Mouse (Mus musculus) liver, embryonic 16.5 days (tissue): Measurements from ENCODE around the gene Keap1. TPM values are rescaled to one million over a fixed set of nuclear protein-coding genes. Genes with fewer than 3 reads are reported as not detected.
"Not testable (repeated sequence)": the region's sequence is repeated elsewhere in the genome, so short reads cannot be mapped to it uniquely, and the experiment has no call there.

Experiments used
- ATAC-seq: fragments of 200-750 bp; cut with Nextera tagmentation; 2 replicates; pipeline ENCODE4 v1.8.0; 2017; ENCODE audit warnings: low read depth, mild to moderate bottlenecking, moderate number of reproducible peaks, moderate library complexity
- H3K27ac ChIP-seq: fragments of 300-500 bp; sonication (generic); 2 replicates; pipeline ENCODE4 v1.5.1; 2014; ENCODE audit warnings: mild to moderate bottlenecking, low read length
- H3K27me3 ChIP-seq: fragments of 300-500 bp; sonication (generic); 2 replicates; pipeline ENCODE4 v1.6.1; 2014; ENCODE audit warnings: low read depth, low read length, mixed read lengths; ENCODE audit not compliant: control insufficient read depth, insufficient read depth
- H3K36me3 ChIP-seq: fragments of 300-500 bp; sonication (generic); 2 replicates; pipeline ENCODE4 v1.6.1; 2014; ENCODE audit warnings: mild to moderate bottlenecking; ENCODE audit not compliant: control insufficient read depth, insufficient read depth
- H3K4me1 ChIP-seq: fragments of 300-500 bp; sonication (generic); 2 replicates; pipeline ENCODE4 v1.6.1; 2014; ENCODE audit warnings: low read depth, low read length, mixed read lengths; ENCODE audit not compliant: control insufficient read depth
- H3K4me2 ChIP-seq: fragments of 300-500 bp; sonication (generic); 2 replicates; pipeline ENCODE4 v1.6.1; 2014; ENCODE audit warnings: low read depth, low read length, mixed read lengths
- H3K4me3 ChIP-seq: fragments of 300-500 bp; sonication (generic); 2 replicates; pipeline ENCODE4 v1.5.1; 2014; ENCODE audit warnings: low read depth, mild to moderate bottlenecking, low read length
- H3K9ac ChIP-seq: fragments of 300-500 bp; sonication (generic); 2 replicates; pipeline ENCODE4 v1.6.1; 2014; ENCODE audit warnings: low read depth, low read length
- H3K9me3 ChIP-seq: fragments of 300-500 bp; sonication (generic); replicated peaks from 2 replicates; pipeline ENCODE4 v1.6.1; 2016; ENCODE audit warnings: low read length; ENCODE audit not compliant: control insufficient read depth
- WGBS: fragments of 180-500 bp; shearing (Covaris S2); extraction: QIAGEN DNeasy Blood & Tissue Kit; methylation state at CpG from one replicate; pipeline ENCODE4 v1.1.7; 2014; ENCODE audit not compliant: insufficient replicate concordance; 5-methylcytosine and 5-hydroxymethylcytosine counted together
- polyA plus RNA-seq: library from polyadenylated mRNA; unstranded; fragments of >200 nt; fragmentation: Nextera tagmentation; extraction: Ambion mirVana; gene quantifications from 2 replicates; pipeline ENCODE4 v1.2.1, GENCODE M21; 2015

Gene Keap1
- polyA plus RNA-seq, 1 experiment from 2014 or later = 27.7 TPM

- no peak overlapping the region for H3K27ac ChIP-seq
- H3K36me3 ChIP-seq = no peaks in the 10 kb centered on the region
- no peaks in the 10 kb centered on the region for H3K4me1 ChIP-seq
- H3K9ac ChIP-seq = no peak overlapping the region
- no peaks in the 10 kb centered on the region for H3K27me3 ChIP-seq
- 62% methylated on average over 4 of the region's 4 CpGs for WGBS
- H3K9me3 ChIP-seq = no peaks in the 10 kb centered on the region
- no peak for ATAC-seq
- H3K4me3 ChIP-seq = no peak overlapping the region
- no peak overlapping the region for H3K4me2 ChIP-seq
These were observed 41.2 kb downstream of the Keap1 start for GRCm38 (mm10) chr9:21197981-21198380.

GRCm38 (mm10) chr9:21196521-21197433 is 42.4 kb downstream of the Keap1 start:
- Histone ChIP-seq H3K9ac (no peak overlapping the region), H3K4me1 (no peaks in the 10 kb centered on the region), H3K9me3 (no peaks in the 10 kb centered on the region), H3K4me2 (no peak overlapping the region), H3K27me3 (no peaks in the 10 kb centered on the region), H3K4me3 (no peak overlapping the region), H3K27ac (no peak overlapping the region), H3K36me3 (no peaks in the 10 kb centered on the region)
- 73% methylated on average over 19 of the region's 19 CpGs for WGBS
- no peak for ATAC-seq

DNA sequence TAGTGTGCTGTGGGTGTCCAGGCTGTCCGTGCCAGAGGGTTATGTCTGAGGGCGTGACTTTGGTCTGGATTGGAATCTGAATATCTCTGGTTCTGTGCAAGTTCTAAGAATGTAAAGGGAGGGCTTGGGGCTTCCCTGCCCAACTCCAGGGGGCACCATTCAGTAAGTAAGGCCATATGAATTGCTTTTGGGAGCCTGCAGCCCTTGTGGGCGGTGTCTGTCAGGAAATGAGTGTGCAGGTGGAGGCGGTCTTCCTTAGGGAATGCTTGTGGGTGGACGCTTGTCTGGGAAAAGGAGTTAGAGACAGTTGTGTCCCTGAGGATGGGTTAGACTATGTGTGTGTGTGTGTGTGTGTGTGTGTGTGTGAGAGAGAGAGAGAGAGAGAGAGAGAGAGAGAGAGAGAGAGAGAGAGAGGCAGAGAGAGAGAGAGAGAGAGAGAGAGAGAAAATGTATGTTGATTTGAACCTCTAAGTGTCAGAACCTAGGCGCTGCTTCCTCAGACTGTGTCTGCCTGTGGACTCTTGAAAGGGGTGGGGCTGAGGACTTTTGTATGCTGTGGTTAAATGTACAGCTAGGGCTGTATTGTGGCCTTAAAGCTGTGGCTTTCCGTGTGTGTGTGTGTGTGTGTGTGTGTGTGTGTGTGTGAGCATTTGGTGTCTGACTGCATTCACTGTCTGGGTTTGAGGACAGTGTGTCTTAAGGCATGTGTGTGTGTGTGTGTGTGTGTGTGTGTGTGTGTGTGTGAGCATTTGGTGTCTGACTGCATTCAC is 43.2 kb downstream of the Keap1 start:
- H3K4me1 ChIP-seq, H3K27ac ChIP-seq, H3K27me3 ChIP-seq, H3K4me3 ChIP-seq, H3K9ac ChIP-seq, H3K9me3 ChIP-seq, H3K36me3 ChIP-seq, H3K4me2 ChIP-seq: not testable (repeated sequence)
- 0 out of 2 replicates have a peak, but pooled peaks have one; percentile 31 for ATAC-seq
- 55% methylated on average over 7 of the region's 7 CpGs for WGBS

- ATAC-seq = no peak
- Histone ChIP-seq H3K36me3 (no peaks in the 10 kb centered on the region), H3K9ac (no peak overlapping the region), H3K4me1 (no peaks in the 10 kb centered on the region), H3K27ac (no peak overlapping the region), H3K27me3 (no peaks in the 10 kb centered on the region), H3K4me3 (no peak overlapping the region), H3K4me2 (no peak overlapping the region), H3K9me3 (no peaks in the 10 kb centered on the region)
- 71% methylated on average over 4 of the region's 4 CpGs for WGBS
These were observed 44.2 kb downstream of the Keap1 start for GRCm38 (mm10) chr9:21194787-21195493.

DNA sequence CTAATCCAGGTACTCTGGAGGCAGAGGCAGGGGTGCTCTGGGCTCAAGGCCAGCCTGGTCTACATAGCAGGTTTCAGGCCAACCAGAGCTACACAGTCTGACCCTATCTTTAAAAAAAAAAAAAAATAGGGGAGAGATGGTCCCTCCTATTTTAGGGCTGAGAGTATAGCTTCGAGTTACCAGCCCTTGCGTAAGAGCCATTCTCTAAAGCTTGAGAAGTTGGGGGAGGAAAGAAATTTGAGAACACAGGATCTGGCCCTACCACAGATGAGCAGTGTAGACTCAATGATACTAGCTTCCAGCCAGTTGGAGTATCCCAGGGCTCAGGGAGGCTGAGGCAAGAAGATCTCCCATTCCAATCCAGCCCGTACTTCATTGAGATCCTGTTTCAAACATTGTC is 45.4 kb downstream of the Keap1 start:
- no peak overlapping the region for H3K4me3 ChIP-seq
- H3K9ac ChIP-seq = no peak overlapping the region
- no peaks in the 10 kb centered on the region for H3K27me3 ChIP-seq
- no peak overlapping the region for H3K27ac ChIP-seq
- WGBS = 61% methylated on average over 3 of the region's 3 CpGs
- no peaks in the 10 kb centered on the region for H3K36me3 ChIP-seq
- H3K4me1 ChIP-seq = no peaks in the 10 kb centered on the region
- no peak overlapping the region for H3K4me2 ChIP-seq
- ATAC-seq = no peak
- H3K9me3 ChIP-seq = no peaks in the 10 kb centered on the region

DNA sequence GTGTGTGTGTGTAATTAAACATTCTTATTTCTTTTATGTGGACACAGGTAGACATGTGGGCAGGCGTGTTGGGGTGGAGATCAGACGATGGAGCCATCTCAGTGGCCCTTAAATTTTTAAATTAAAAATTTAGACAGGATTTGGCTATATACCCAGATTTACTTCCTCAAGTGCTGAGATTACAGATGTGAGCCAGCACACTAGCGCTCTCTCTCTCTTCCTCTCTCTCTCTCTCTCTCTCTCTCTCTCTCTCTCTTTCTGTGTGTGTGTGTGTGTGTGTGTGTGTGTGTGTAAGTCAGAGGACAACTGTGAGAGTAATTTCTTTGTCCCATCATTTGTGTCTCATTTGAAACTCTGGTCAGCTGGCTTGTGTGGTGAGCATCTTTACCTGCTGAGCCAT is 48.5 kb downstream of the Keap1 start:
- Histone ChIP-seq H3K27ac (no peak overlapping the region), H3K9me3 (no peaks in the 10 kb centered on the region), H3K4me1 (no peaks in the 10 kb centered on the region), H3K27me3 (no peaks in the 10 kb centered on the region), H3K36me3 (no peaks in the 10 kb centered on the region), H3K9ac (no peak overlapping the region), H3K4me2 (no peak overlapping the region), H3K4me3 (no peak overlapping the region)
- ATAC-seq = no peak
- 74% methylated on average over 3 of the region's 3 CpGs for WGBS

DNA sequence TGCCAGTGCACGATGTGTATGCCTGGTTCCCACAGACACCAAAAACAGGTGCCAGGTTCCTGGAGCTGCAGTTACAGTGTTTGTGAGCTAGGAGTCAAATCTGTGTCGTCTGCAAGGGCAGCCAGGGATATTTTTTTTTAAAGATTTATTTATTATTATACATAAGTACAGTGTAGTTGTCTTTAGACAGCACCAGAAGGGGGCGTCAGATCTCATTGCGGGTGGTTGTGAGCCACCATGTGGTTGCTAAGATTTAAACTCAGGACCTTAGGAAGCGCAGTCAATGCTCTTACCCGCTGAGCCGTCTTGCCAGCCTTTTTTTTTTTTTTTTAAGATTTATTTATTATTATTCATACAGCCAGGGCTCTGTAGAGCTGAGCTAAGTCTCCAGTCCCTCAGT is 49.3 kb downstream of the Keap1 start:
- WGBS = 46% methylated on average over 7 of the region's 7 CpGs
- no peak overlapping the region for H3K4me2 ChIP-seq
- peaks cover 1% of the 10 kb centered on the region for H3K4me1 ChIP-seq
- no peak for ATAC-seq
- H3K9me3 ChIP-seq = no peaks in the 10 kb centered on the region
- H3K36me3 ChIP-seq = no peaks in the 10 kb centered on the region
- H3K9ac ChIP-seq = no peak overlapping the region
- H3K27ac ChIP-seq = no peak overlapping the region
- no peak overlapping the region for H3K4me3 ChIP-seq
- no peaks in the 10 kb centered on the region for H3K27me3 ChIP-seq

DNA sequence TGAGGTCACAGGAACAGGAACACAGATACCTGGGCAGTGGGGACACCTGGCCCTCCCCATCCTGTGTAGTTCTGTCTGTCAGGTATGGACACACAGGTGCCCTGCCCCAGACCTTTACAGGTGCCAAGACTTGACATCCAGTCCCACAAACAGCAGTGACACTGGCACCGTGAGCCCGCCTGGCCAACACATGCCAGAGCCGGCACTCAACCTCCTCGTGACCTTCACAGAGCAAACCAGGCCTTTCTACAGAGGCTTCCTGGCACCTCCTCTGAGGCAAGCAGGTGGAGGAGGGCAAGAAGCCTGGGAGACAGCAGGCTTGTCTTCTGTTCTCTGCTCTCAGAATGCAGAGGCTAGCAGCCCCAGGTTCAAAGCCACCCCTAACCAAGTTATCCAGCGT is 53.7 kb downstream of the Keap1 start:
- 86% methylated on average over 5 of the region's 5 CpGs for WGBS
- no peak overlapping the region for H3K27ac ChIP-seq
- H3K4me1 ChIP-seq = peaks cover 31% of the 10 kb centered on the region
- H3K4me3 ChIP-seq = no peak overlapping the region
- no peak for ATAC-seq
- no peaks in the 10 kb centered on the region for H3K9me3 ChIP-seq
- no peak overlapping the region for H3K4me2 ChIP-seq
- H3K36me3 ChIP-seq = no peaks in the 10 kb centered on the region
- no peak overlapping the region for H3K9ac ChIP-seq
- H3K27me3 ChIP-seq = no peaks in the 10 kb centered on the region
